Mouse (Mus musculus) cortical plate, adult 2 months (tissue): ENCODE results near the gene Tmem184b. TPM values are rescaled to one million over a fixed set of nuclear protein-coding genes. Genes with fewer than 3 reads are reported as not detected.

Experiments used
- H3K27ac ChIP-seq: fragments of 200-500 bp; 2 replicates; pipeline ENCODE4 v1.5.1; 2012; ENCODE audit warnings: low read length, control low read depth, inconsistent platforms; ENCODE audit not compliant: insufficient read depth
- H3K4me1 ChIP-seq: fragments of 200-500 bp; 2 replicates; pipeline ENCODE4 v1.6.1; 2011; ENCODE audit warnings: low read length; ENCODE audit not compliant: control insufficient read depth, insufficient read depth
- H3K4me3 ChIP-seq: fragments of 200-500 bp; 2 replicates; pipeline ENCODE4 v1.5.1; 2011; ENCODE audit warnings: mild to moderate bottlenecking, low read length, control low read depth; ENCODE audit not compliant: insufficient read depth
- CTCF ChIP-seq: fragments of 200-500 bp; IDR thresholded peaks from 2 replicates; pipeline ENCODE4 v1.5.1; 2011; ENCODE audit warnings: mild to moderate bottlenecking, control low read depth, low read length; ENCODE audit not compliant: insufficient read depth; ENCODE audit errors: extremely low read depth
- POLR2A ChIP-seq: fragments of 200-500 bp; IDR thresholded peaks from 2 replicates; pipeline ENCODE4 v1.6.1; 2011; ENCODE audit warnings: mild to moderate bottlenecking, low read length, control low read depth; ENCODE audit not compliant: insufficient read depth; ENCODE audit errors: extremely low read depth
- polyA plus RNA-seq: library from polyadenylated mRNA; depleted of rRNA; stranded (reverse); fragments of >200 nt; gene quantifications from 2 replicates; pipeline ENCODE4 v1.2.3, GENCODE M21; 2012

Tmem184b gene
- polyA plus RNA-seq, 1 experiment = 75.6 TPM

DNA sequence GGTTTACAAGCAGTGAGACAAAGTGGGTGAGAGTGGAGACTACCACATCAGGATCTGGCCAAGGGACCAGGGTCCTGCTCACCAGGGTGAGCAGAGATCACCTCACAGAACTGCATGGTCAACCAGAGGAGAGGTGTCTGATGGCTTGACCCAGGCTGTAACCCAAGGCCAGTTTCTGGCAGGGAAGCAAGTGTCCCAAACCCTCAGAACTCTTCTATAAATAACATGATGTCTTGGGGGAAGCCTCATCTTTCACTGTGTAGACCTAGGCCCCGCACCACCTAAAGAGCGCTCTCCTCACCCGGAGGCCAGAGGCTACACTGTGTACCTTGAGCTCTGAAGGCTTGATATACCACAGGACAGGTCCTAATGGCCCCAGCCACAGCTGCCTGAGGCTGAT lies 14.0 kb upstream of the Tmem184b start:
- Histone ChIP-seq H3K4me3 (no peak overlapping the region), H3K4me1 (no peaks in the 10 kb centered on the region), H3K27ac (no peak overlapping the region)
- TF ChIP-seq CTCF (no peak), POLR2A (no peak)

DNA sequence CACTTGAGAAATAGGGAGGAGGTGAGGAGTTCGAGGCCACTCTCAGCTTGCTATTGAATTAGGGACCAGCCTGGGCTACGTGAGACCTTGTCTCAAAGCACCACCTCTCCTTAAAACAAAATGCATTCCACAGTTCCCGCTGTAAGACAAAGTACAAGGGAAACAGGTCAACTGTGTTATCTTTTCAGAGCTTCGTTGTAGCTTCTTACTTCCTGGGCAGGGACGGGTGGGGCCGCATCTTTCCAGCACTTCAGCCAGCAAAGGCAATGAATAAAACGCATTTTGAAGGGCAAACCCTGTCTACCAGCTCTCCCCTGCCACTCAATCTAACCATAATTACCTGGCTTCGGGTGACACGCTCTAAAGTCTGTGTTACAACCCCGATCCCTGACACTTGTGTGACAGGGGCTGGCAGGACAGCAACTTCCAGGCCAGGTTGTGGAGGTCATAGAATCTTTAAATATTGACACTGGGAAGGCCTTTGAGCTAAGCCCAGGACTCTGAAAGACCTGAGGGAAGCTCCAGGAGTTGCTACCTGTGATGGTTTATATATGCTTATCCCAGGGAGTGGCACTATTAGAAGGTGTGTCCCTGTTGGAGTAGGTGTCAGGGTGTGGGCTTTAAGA lies 13.2 kb upstream of the Tmem184b start:
- H3K27ac ChIP-seq = no peak overlapping the region
- H3K4me3 ChIP-seq = no peak overlapping the region
- H3K4me1 ChIP-seq = no peaks in the 10 kb centered on the region
- no peak for TF ChIP-seq CTCF
- no peak for TF ChIP-seq POLR2A

DNA sequence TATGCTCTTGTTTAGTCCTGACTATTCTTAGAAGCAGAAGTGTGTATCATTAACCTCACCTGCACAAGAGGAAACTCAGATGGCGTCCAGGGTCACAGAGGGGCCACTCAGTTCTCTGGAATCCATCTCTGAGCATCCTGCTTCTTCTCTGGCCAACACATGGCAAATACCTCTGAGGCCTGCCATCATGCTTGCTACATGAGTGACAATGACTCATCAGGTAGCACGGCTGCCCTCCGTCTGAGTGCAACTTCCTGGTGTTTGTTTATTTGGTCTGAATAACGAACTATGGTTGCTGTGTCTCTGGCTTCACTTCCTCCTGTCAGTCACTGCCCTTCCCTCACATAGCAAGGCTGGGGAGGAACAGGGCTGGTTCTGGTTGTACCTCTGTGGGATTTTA lies 11.1 kb upstream of the Tmem184b start:
- no peak for TF ChIP-seq POLR2A
- no peak for TF ChIP-seq CTCF
- no peaks in the 10 kb centered on the region for H3K4me1 ChIP-seq
- no peak overlapping the region for H3K4me3 ChIP-seq
- no peak overlapping the region for H3K27ac ChIP-seq

DNA sequence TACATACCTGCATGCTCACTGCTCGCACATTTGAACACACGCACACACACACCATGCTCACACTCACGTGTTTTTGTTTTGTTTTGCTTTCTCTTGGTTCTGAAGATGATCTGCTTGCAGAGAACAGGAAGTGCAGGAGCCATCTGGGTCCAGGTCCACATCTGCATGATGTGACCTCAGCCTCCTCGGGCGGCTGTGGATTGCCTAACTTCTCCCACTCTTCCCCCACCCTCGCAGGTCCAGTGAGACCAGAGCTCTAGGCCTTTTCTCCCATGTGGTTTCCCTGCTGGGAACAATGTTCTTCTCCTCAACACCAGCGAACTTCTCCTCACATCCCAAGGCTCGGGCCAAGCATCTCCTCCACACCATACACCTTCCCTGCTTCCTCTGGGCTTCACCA lies 10.4 kb upstream of the Tmem184b start:
- TF ChIP-seq CTCF = no peak
- no peak overlapping the region for H3K27ac ChIP-seq
- H3K4me1 ChIP-seq = no peaks in the 10 kb centered on the region
- no peak overlapping the region for H3K4me3 ChIP-seq

DNA sequence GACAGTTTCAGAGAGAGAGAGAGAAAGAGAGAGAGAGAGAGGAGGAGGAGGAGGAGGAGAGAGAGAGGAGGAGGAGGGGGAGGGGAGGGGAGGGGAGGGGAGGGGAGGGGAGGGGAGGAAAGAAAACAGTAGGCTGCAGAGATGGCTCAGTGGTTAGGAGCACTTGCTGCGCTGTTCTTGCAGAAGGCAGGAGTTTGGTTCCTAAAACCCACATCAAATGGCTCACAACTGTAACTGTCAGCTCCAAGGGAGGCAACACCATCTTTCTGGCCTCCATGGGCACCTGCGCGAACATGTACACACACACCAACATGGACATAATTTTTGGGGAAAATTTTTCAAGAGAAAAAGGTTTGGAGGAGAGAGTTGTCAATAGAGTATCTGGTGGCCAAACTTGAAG lies 9.8 kb upstream of the Tmem184b start:
- Histone ChIP-seq H3K4me1 (no peaks in the 10 kb centered on the region), H3K4me3 (no peak overlapping the region), H3K27ac (no peak overlapping the region)
- TF ChIP-seq CTCF (no peak), POLR2A (no peak)

DNA sequence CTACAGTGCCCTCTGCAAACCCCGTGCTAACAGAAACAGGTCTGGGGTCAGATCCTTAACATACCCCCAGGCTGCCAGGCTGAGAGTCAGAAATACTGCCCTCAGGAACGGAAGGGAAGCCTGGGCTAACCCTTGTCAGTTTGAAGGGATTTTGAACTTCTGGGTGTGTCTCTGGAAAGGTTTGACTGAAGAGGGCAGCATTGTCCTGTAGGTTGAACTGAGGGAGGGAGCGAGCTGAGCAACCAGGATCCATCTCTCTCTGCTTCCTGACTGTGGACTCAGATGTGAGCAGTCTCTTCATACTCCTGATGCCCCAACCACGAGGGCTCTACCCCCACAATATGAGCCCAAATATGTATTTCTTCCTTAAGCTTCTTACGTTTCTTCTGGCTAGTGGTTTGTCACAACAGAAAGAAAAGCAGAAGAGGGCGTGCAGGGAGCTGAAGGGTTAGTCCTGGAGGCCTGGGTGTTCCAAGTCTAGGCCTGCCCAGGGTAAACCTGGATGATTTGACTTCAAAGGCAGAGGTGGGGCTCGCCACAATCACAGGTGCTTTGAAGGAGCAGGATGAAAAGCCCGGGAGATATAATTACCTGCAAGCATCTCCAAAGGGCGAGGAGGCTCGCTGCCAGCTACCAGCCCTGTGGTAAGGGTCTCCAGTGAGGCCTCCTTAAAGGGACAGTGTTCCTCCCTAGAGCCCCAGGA lies 8.1 kb upstream of the Tmem184b start:
- Histone ChIP-seq H3K27ac (no peak overlapping the region), H3K4me3 (no peak overlapping the region), H3K4me1 (no peaks in the 10 kb centered on the region)
- TF ChIP-seq POLR2A = no peak
- TF ChIP-seq CTCF = peak; percentile 25; the same call in 1 of the 2 replicates

DNA sequence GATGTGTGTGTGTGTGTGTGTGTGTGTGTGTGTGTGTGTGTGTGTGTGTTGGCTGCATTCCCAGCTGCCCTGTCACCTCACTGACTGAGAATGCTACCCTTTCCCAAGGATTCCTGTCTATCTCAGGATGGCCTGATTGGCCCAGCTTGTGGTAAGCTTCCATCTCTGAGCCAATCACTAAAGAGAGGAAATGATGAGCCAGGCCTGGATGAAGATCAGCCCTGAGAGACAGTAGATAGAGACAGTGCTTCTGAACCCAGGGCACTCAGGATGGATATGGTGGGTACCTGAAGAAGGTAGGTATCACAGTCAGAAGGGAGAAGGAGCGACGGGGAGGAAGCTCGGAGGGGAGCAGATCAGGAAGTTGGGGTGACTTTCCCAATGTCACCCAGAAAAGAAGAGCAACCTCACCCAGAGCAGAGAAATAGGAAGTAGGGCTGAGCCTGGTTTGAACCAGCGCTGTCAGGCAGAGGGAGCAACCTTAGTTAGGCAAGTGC lies 5.8 kb upstream of the Tmem184b start:
- Histone ChIP-seq H3K4me3 (no peak overlapping the region), H3K4me1 (no peaks in the 10 kb centered on the region), H3K27ac (no peak overlapping the region)
- TF ChIP-seq CTCF = no peak
- TF ChIP-seq POLR2A = no peak

DNA sequence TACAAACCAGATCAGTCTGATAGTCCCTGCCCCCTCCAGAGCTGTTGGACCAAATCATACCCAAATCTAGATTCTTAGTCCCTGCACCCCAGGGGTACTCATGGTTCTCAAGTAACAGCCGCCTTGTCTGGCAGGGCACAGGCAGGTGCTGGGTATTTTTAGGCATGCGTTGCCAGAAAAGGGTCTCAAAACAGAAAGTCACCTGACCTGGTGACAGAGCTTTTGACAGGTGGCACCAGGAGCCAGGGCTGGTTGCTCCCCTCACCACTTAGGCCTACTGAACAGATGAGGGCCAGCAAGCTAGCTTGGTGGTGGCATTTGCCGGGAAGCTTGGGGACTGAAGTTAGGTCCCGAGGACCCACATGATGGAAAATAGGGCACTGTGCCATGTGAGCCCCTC lies 3.2 kb upstream of the Tmem184b start:
- Histone ChIP-seq H3K4me1 (peaks cover 1% of the 10 kb centered on the region; the same call in 1 of the 2 replicates), H3K4me3 (no peak overlapping the region), H3K27ac (no peak overlapping the region)
- TF ChIP-seq POLR2A (no peak), CTCF (no peak)

DNA sequence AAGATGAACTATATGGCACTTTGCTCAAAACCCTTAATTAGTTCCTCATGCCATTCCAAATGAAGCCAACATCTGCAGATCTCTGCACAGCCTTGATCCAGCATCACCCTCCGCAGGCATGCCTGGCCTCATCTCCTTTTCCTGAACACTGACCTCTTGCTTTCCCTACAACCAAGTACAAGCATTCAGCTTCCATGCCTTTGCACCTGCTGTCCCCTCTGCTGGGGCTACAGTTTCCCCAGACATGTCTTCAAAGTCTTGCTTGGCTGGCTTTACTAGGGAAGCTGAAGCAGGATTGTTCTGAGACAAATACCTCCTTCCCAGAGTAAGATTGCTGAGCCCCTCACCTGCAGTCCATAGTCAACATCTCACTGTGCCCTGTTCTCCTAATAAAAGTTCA lies 908 bp upstream of the Tmem184b start:
- TF ChIP-seq POLR2A (no peak), CTCF (no peak)
- Histone ChIP-seq H3K4me3 (peak overlapping the region; percentile 59; the same call in 1 of the 2 replicates), H3K27ac (no peak overlapping the region), H3K4me1 (peaks cover 3% of the 10 kb centered on the region; the same call in 1 of the 2 replicates)

DNA sequence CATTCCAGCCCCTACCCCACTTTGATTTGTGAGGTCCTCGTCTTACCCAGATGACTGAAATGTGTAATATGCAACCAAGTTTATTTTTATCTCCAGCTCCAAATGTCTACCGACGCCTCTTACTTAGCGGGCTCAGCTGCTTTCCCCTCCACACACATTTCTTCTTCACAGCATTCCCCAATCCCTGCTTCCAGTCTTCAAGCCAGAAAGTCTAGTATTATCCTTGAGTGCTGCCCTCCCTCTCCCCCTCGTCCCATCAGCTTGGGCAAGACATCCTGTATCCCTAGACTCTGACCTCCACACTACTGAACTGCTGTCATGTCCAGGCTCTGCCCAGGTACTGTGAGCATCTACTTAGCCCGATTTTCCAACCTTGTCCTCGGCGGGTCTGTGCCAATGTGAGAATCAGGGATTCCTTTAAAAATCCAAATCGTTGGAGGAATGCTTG lies 418 bp upstream of the Tmem184b start:
- Histone ChIP-seq H3K4me3 (peak overlapping the region; percentile 59), H3K27ac (peak overlapping the region; percentile 54), H3K4me1 (peaks cover 3% of the 10 kb centered on the region; the same call in 1 of the 2 replicates)
- TF ChIP-seq CTCF = no peak
- no peak for TF ChIP-seq POLR2A
